Comparison of ENCODE assay signal across 32 mouse cellular contexts in the genomic region with DNA sequence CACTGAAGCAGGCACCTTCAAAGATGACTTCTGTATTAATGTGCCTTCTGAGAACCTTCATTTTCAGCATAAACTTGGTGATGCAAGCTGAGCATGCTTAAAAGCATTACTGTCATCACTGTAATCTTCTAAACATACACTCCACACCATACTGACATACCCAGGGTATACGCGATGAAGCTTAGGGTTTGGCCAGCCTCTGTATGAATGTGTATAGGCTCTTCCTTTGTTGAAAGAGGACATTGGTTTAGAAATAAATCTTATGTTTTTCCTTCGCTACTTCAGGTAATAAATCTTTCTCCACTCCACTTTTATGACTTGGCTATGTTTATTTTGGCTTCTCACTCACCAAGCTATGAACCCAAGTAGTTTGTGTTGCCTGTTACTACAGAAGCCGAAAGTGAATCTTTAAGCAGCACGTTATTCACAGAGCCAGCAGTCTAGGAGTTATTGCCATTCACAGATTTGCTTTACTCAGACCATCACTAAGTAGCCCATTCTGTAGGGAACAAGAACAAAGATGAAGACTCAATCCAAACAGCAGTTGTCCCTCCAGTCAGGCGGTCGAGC. TPM values are rescaled to one million over a fixed set of nuclear protein-coding genes. Genes with fewer than 3 reads are reported as not detected.
DNase-seq lines count a peak whose midpoint lies in the region; ATAC-seq and TF ChIP-seq lines count a peak whose summit lies in the region.
"Had no signal": no experiment of that assay in that cellular context is flagged by ENCODE, and none has a peak within 500 bp of the region (broad histone marks: within the 10 kb centered on the region; RNA-seq: fewer than 3 reads in every experiment).

No protein-coding gene starts in this region.

- H3K27me3 ChIP-seq in kidney, adult 2 months (replicated peaks; ENCODE audit: control insufficient read depth, insufficient read depth, low read length): no peaks in the 10 kb centered on the region
- no peaks in the 10 kb centered on the region for H3K27me3 ChIP-seq in kidney, embryonic 15.5 days
- H3K27me3 ChIP-seq: embryonic facial prominence, embryonic 13.5 days; forebrain, embryonic 13.5 days; heart, embryonic 12.5 days; heart, embryonic 15.5 days had no signal

- no peaks in the 10 kb centered on the region for H3K9me3 ChIP-seq in kidney, embryonic 15.5 days (replicated peaks)
- H3K9me3 ChIP-seq: embryonic facial prominence, embryonic 10.5 days; embryonic facial prominence, embryonic 13.5 days; forebrain, embryonic 10.5 days; forebrain, embryonic 13.5 days; heart, embryonic 12.5 days; heart, embryonic 15.5 days had no signal

- no peaks in the 10 kb centered on the region for H3K36me3 ChIP-seq in kidney, adult 2 months (ENCODE audit: control insufficient read depth, insufficient read depth, low read length)
- H3K36me3 ChIP-seq in kidney, embryonic 15.5 days: no peaks in the 10 kb centered on the region
- H3K36me3 ChIP-seq: embryonic facial prominence, embryonic 10.5 days; embryonic facial prominence, embryonic 13.5 days; forebrain, embryonic 10.5 days; heart, embryonic 12.5 days; heart, embryonic 15.5 days had no signal

- ATAC-seq in kidney, embryonic 15.5 days (replicated peaks; ENCODE audit: low FRiP score): peak; percentile 72
- ATAC-seq: CD4-positive, CD25-positive, alpha-beta regulatory T cell, adult 4 months; forebrain, embryonic 13.5 days; forebrain, embryonic 16.5 days had no signal

- no peak for TF ChIP-seq CTCF in kidney, adult 2 months (conservative IDR thresholded peaks at IDR 0.05; ENCODE audit: insufficient read depth, insufficient read length, low read depth, low read length)
- no peak for TF ChIP-seq CTCF in layer of hippocampus, adult 2 months (conservative IDR thresholded peaks at IDR 0.05)

- peak; percentile 31 for DNase-seq in kidney, adult 2 months
- DNase-seq in kidney, postnatal 25 days: no peak
- DNase-seq in kidney, postnatal 4 days: no peak
- DNase-seq in layer of hippocampus, adult 2 months (ENCODE audit: low spot score in 2 of 2): no peak
- no peak for DNase-seq in layer of hippocampus, postnatal 10 days (ENCODE audit: low spot score in 2 of 2)
- DNase-seq in fat pad, adult 2 months (ENCODE audit: extremely low read depth, low read depth, low spot score): peak; percentile 40
- no peak for DNase-seq in right cerebral cortex, adult 2 months (ENCODE audit: low spot score in 2 of 2)
- DNase-seq: adrenal gland, adult 8-10 months; adrenal gland, postnatal 25 days; cerebellum, adult 11-12 months; cerebellum, adult 8-10 months; cerebellum, postnatal 10 days; cerebellum, postnatal 36 days; embryo, embryonic 11 days; gastrocnemius, postnatal 10 days; gastrocnemius, postnatal 36 days; heart, postnatal 10 days; heart, postnatal 36 days had no signal

- 53% methylated on average over 7 of the region's 7 CpGs for WGBS in kidney, adult 2 months
- WGBS in kidney, embryonic 15.5 days: 47% methylated on average over 7 of the region's 7 CpGs

- H3K4me3 ChIP-seq in kidney, adult 2 months (ENCODE audit: insufficient read depth, low read depth, low read length): no peak overlapping the region
- H3K4me3 ChIP-seq in kidney, embryonic 15.5 days (replicated peaks): no peak overlapping the region
- no peak overlapping the region; the same call in 1 of the 2 replicates for H3K4me3 ChIP-seq in layer of hippocampus, adult 2 months
- H3K4me3 ChIP-seq: embryonic facial prominence, embryonic 10.5 days; embryonic facial prominence, embryonic 13.5 days; erythroblast, embryonic 14.5 days; forebrain, embryonic 10.5 days; forebrain, embryonic 13.5 days; heart, embryonic 12.5 days; heart, embryonic 15.5 days had no signal

- H3K9ac ChIP-seq in kidney, embryonic 15.5 days: no peak overlapping the region
- H3K9ac ChIP-seq: embryonic facial prominence, embryonic 13.5 days; forebrain, embryonic 13.5 days; heart, embryonic 12.5 days; heart, embryonic 15.5 days; hindbrain, embryonic 14.5 days had no signal

- no peaks in the 10 kb centered on the region for H3K4me1 ChIP-seq in kidney, adult 2 months (ENCODE audit: control insufficient read depth, insufficient read depth, low read length)
- H3K4me1 ChIP-seq in kidney, embryonic 15.5 days: no peaks in the 10 kb centered on the region
- H3K4me1 ChIP-seq: embryonic facial prominence, embryonic 10.5 days; embryonic facial prominence, embryonic 13.5 days; forebrain, embryonic 10.5 days; forebrain, embryonic 13.5 days; heart, embryonic 12.5 days; heart, embryonic 15.5 days had no signal

- no peak for TF ChIP-seq POLR2A in kidney, adult 2 months (IDR thresholded peaks at IDR 0.05; ENCODE audit: low read depth, low read length)

- no peak overlapping the region for H3K27ac ChIP-seq in kidney, adult 2 months (ENCODE audit: insufficient read depth, low read depth, low read length)
- 0 out of 2 replicates have a peak overlapping the region, but pooled peaks have one; percentile 22 for H3K27ac ChIP-seq in kidney, embryonic 15.5 days
- H3K27ac ChIP-seq in layer of hippocampus, adult 2 months: peak overlapping the region; percentile 2; the same call in 1 of the 2 replicates
- H3K27ac ChIP-seq: embryonic facial prominence, embryonic 10.5 days; embryonic facial prominence, embryonic 13.5 days; forebrain, embryonic 10.5 days; forebrain, embryonic 13.5 days; heart, embryonic 15.5 days; hindbrain, embryonic 14.5 days had no signal

- no peak overlapping the region for H3K4me2 ChIP-seq in kidney, embryonic 15.5 days
- H3K4me2 ChIP-seq: embryonic facial prominence, embryonic 13.5 days; forebrain, embryonic 13.5 days; heart, embryonic 12.5 days; heart, embryonic 15.5 days; hindbrain, embryonic 14.5 days had no signal

RNA-seq across cellular contexts. Expression of a gene that starts 4.2 kb away (rescaled TPM):
- polyA plus RNA-seq in kidney, adult 2 months (2012; rRNA removed): 0.03 and 0.09 TPM in 2 replicates
- not detected in 2 replicates for polyA plus RNA-seq in kidney, embryonic 15.5 days (2015; fragmentation: Nextera tagmentation; extraction: Ambion mirVana)
- total RNA-seq in layer of hippocampus, adult 2 months (2021): 10 to 100 TPM; 65.9 to 68.1 TPM
- total RNA-seq in layer of hippocampus, postnatal 10 days (2021): 10 to 100 TPM; 66.7 to 72.3 TPM
- total RNA-seq: granulocyte monocyte progenitor cell, adult 5-6 weeks; heart, postnatal 36 days had no signal
- polyA plus RNA-seq: CD4-positive, CD25-positive, alpha-beta regulatory T cell, adult 4 months; embryonic facial prominence, embryonic 13.5 days; erythroblast, embryonic 14.5 days; forebrain, embryonic 10.5 days; heart, embryonic 12.5 days had no signal

RNA-seq across cellular contexts. Expression of a gene that starts 23.1 kb away (rescaled TPM):
- polyA plus RNA-seq in kidney, adult 2 months (2012; rRNA removed): 0.64 TPM in 2 replicates
- polyA plus RNA-seq in kidney, embryonic 15.5 days (2015; fragmentation: Nextera tagmentation; extraction: Ambion mirVana): 7.1 and 8.0 TPM in 2 replicates
- 1 to 10 TPM; 1.6 to 3.1 TPM for total RNA-seq in layer of hippocampus, adult 2 months (2021)
- 1 to 10 TPM; 3.1 to 4.0 TPM for total RNA-seq in layer of hippocampus, postnatal 10 days (2021)

RNA-seq across cellular contexts. Expression of a gene that starts 30.4 kb away (rescaled TPM):
- polyA plus RNA-seq in kidney, adult 2 months (2012; rRNA removed): 25.4 and 27.6 TPM in 2 replicates
- 15.8 and 19.6 TPM in 2 replicates for polyA plus RNA-seq in kidney, embryonic 15.5 days (2015; fragmentation: Nextera tagmentation; extraction: Ambion mirVana)
- total RNA-seq in layer of hippocampus, adult 2 months (2021): 1 to 10 TPM; 4.9 to 5.8 TPM
- 1 to 10 TPM; 6.9 to 8.3 TPM for total RNA-seq in layer of hippocampus, postnatal 10 days (2021)
- total RNA-seq: MEL had no signal
- polyA plus RNA-seq: C2C12; CD4-positive, CD25-positive, alpha-beta regulatory T cell, adult 4 months had no signal

Comparison
In these comparisons a context has a peak if more than half of its experiments do, and no peak if none do; other contexts are left out.
1. DNase-seq: peak in kidney, adult 2 months (single experiment) and fat pad, adult 2 months (single experiment); none in kidney, postnatal 25 days (0 of 2), kidney, postnatal 4 days (0 of 2), layer of hippocampus, adult 2 months (0 of 2), layer of hippocampus, postnatal 10 days (0 of 2) and right cerebral cortex, adult 2 months (0 of 2).